Mouse (Mus musculus) neural tube, embryonic 14.5 days (tissue): ENCODE measurements at regions not wholly inside any gene's neighbourhood (a gene's known extent, or its start where the extent isn't known, plus 50 kb on each side); places are given as distances from the start of the nearest gene placed in this dataset.

Experiments used
- ATAC-seq: fragments of 200-750 bp; cut with Nextera tagmentation; 2 replicates; pipeline ENCODE4 v1.8.0; 2017; ENCODE audit warnings: low read depth, mild to moderate bottlenecking, moderate TSS enrichment, moderate library complexity
- H3K27ac ChIP-seq: fragments of 300-500 bp; sonication (generic); 2 replicates; pipeline ENCODE4 v1.5.1; 2014; ENCODE audit warnings: low read depth, mild to moderate bottlenecking, control low read depth, low read length, moderate library complexity, mixed read lengths
- H3K27me3 ChIP-seq: fragments of 300-500 bp; sonication (generic); 2 replicates; pipeline ENCODE4 v1.6.1; 2014; ENCODE audit warnings: low read length; ENCODE audit not compliant: control insufficient read depth, insufficient read depth
- H3K36me3 ChIP-seq: fragments of 300-500 bp; sonication (generic); 2 replicates; pipeline ENCODE4 v1.6.1; 2014; ENCODE audit warnings: low read length, mixed read lengths; ENCODE audit not compliant: control insufficient read depth, insufficient read depth
- H3K4me1 ChIP-seq: fragments of 300-500 bp; sonication (generic); 2 replicates; pipeline ENCODE4 v1.6.1; 2014; ENCODE audit warnings: low read length; ENCODE audit not compliant: control insufficient read depth, insufficient read depth
- H3K4me2 ChIP-seq: fragments of 300-500 bp; sonication (generic); 2 replicates; pipeline ENCODE4 v1.6.1; 2014; ENCODE audit warnings: mild to moderate bottlenecking, low read depth, low read length, control low read depth
- H3K4me3 ChIP-seq: fragments of 300-500 bp; sonication (generic); 2 replicates; pipeline ENCODE4 v1.5.1; 2014; ENCODE audit warnings: low read depth, low read length, control low read depth, mixed read lengths
- H3K9ac ChIP-seq: fragments of 300-500 bp; sonication (generic); replicated peaks from 2 replicates; pipeline ENCODE4 v1.6.1; 2014; ENCODE audit warnings: low read depth, mild to moderate bottlenecking, control low read depth, low read length, mixed read lengths
- H3K9me3 ChIP-seq: fragments of 300-500 bp; sonication (generic); 2 replicates; pipeline ENCODE4 v1.6.1; 2016; ENCODE audit warnings: low read length; ENCODE audit not compliant: control insufficient read depth
- WGBS: fragments of 180-500 bp; shearing (Covaris S2); extraction: QIAGEN DNeasy Blood & Tissue Kit; methylation state at CpG from one replicate; pipeline ENCODE4 v1.1.7; 2014; 5-methylcytosine and 5-hydroxymethylcytosine counted together

GRCm38 (mm10) chr6:140348578-140348977, 75.3 kb upstream of the Plekha5 start:
- Histone ChIP-seq H3K27me3 (no peaks in the 10 kb centered on the region), H3K27ac (no peak overlapping the region), H3K9ac (no peak overlapping the region), H3K9me3 (no peaks in the 10 kb centered on the region), H3K4me3 (no peak overlapping the region), H3K4me2 (no peak overlapping the region), H3K36me3 (no peaks in the 10 kb centered on the region), H3K4me1 (no peaks in the 10 kb centered on the region)
- 97% methylated on average over 16 of the region's 16 CpGs for WGBS
- ATAC-seq, result no peak

GRCm38 (mm10) chr6:140346929-140347328, 76.9 kb upstream of the Plekha5 start:
- no peak overlapping the region for H3K4me3 ChIP-seq
- 0 out of 2 replicates have a peak, but pooled peaks cover 3% of the 10 kb centered on the region for H3K4me1 ChIP-seq
- 85% methylated on average over 6 of the region's 6 CpGs for WGBS
- no peaks in the 10 kb centered on the region for H3K36me3 ChIP-seq
- H3K4me2 ChIP-seq, result no peak overlapping the region
- no peak for ATAC-seq
- H3K27ac ChIP-seq, result no peak overlapping the region
- no peaks in the 10 kb centered on the region for H3K27me3 ChIP-seq
- H3K9me3 ChIP-seq, result no peaks in the 10 kb centered on the region
- no peak overlapping the region for H3K9ac ChIP-seq

- Histone ChIP-seq H3K9me3 (no peaks in the 10 kb centered on the region), H3K27ac (no peak overlapping the region), H3K4me3 (no peak overlapping the region), H3K9ac (no peak overlapping the region), H3K27me3 (no peaks in the 10 kb centered on the region), H3K36me3 (no peaks in the 10 kb centered on the region), H3K4me1 (0 out of 2 replicates have a peak, but pooled peaks cover 3% of the 10 kb centered on the region), H3K4me2 (no peak overlapping the region)
- WGBS, result 75% methylated on average over 11 of the region's 11 CpGs
- no peak for ATAC-seq
Observed at GRCm38 (mm10) chr6:140343638-140344037, 80.2 kb upstream of the Plekha5 start.

GRCm38 (mm10) chr6:140342881-140343280, 81.0 kb upstream of the Plekha5 start:
- ATAC-seq, result peak; percentile 55; the same call in 1 of the 2 replicates
- no peak overlapping the region for H3K9ac ChIP-seq
- H3K4me1 ChIP-seq, result peaks cover 8% of the 10 kb centered on the region; the same call in 1 of the 2 replicates
- WGBS, result 20% methylated on average over 1 of the region's 1 CpGs
- H3K27ac ChIP-seq, result no peak overlapping the region
- H3K27me3 ChIP-seq, result no peaks in the 10 kb centered on the region
- H3K36me3 ChIP-seq, result no peaks in the 10 kb centered on the region
- no peaks in the 10 kb centered on the region for H3K9me3 ChIP-seq
- no peak overlapping the region for H3K4me2 ChIP-seq
- no peak overlapping the region for H3K4me3 ChIP-seq

- WGBS, result 88% methylated on average over 13 of the region's 13 CpGs
- Histone ChIP-seq H3K27me3 (no peaks in the 10 kb centered on the region), H3K4me1 (peaks cover 13% of the 10 kb centered on the region; the same call in 1 of the 2 replicates), H3K36me3 (no peaks in the 10 kb centered on the region), H3K4me2 (no peak overlapping the region), H3K9me3 (no peaks in the 10 kb centered on the region), H3K27ac (no peak overlapping the region), H3K9ac (no peak overlapping the region), H3K4me3 (no peak overlapping the region)
- no peak for ATAC-seq
Observed at GRCm38 (mm10) chr6:140339731-140340130, 84.1 kb upstream of the Plekha5 start.

- Histone ChIP-seq H3K27ac (peak overlapping the region; percentile 66), H3K36me3 (no peaks in the 10 kb centered on the region), H3K4me2 (peak overlapping the region; percentile 31; the same call in 1 of the 2 replicates), H3K27me3 (no peaks in the 10 kb centered on the region), H3K9me3 (no peaks in the 10 kb centered on the region), H3K4me3 (peak overlapping the region; percentile 9; the same call in 1 of the 2 replicates), H3K4me1 (peaks cover 13% of the 10 kb centered on the region; the same call in 1 of the 2 replicates), H3K9ac (0 out of 2 replicates have a peak overlapping the region, but pooled peaks have one; percentile 17)
- ATAC-seq, result peak; percentile 48; the same call in 1 of the 2 replicates
- WGBS, result 27% methylated on average over 19 of the region's 19 CpGs
Observed at GRCm38 (mm10) chr6:140337897-140338749, 85.7 kb upstream of the Plekha5 start.

- Histone ChIP-seq H3K9ac (no peak overlapping the region), H3K4me2 (no peak overlapping the region), H3K36me3 (no peaks in the 10 kb centered on the region), H3K4me1 (peaks cover 10% of the 10 kb centered on the region; the same call in 1 of the 2 replicates), H3K4me3 (no peak overlapping the region), H3K27ac (no peak overlapping the region), H3K9me3 (no peaks in the 10 kb centered on the region), H3K27me3 (no peaks in the 10 kb centered on the region)
- WGBS, result 4% methylated on average over 3 of the region's 3 CpGs
- no peak for ATAC-seq
Observed at GRCm38 (mm10) chr6:140337083-140337491, 86.8 kb upstream of the Plekha5 start.

GRCm38 (mm10) chr6:140336414-140336941, 87.4 kb upstream of the Plekha5 start:
- H3K27me3 ChIP-seq, result no peaks in the 10 kb centered on the region
- 0 out of 2 replicates have a peak, but pooled peaks have one; percentile 35 for ATAC-seq
- H3K27ac ChIP-seq, result no peak overlapping the region
- WGBS, result 2% methylated on average over 13 of the region's 13 CpGs
- H3K9ac ChIP-seq, result no peak overlapping the region
- no peaks in the 10 kb centered on the region for H3K36me3 ChIP-seq
- H3K4me1 ChIP-seq, result peaks cover 10% of the 10 kb centered on the region; the same call in 1 of the 2 replicates
- H3K4me2 ChIP-seq, result no peak overlapping the region
- no peaks in the 10 kb centered on the region for H3K9me3 ChIP-seq
- no peak overlapping the region for H3K4me3 ChIP-seq

GRCm38 (mm10) chr6:140333397-140333796, 90.5 kb upstream of the Plekha5 start:
- H3K4me1 ChIP-seq, result peaks cover 10% of the 10 kb centered on the region; the same call in 1 of the 2 replicates
- ATAC-seq, result no peak
- H3K9me3 ChIP-seq, result no peaks in the 10 kb centered on the region
- no peak overlapping the region for H3K4me3 ChIP-seq
- no peak overlapping the region for H3K27ac ChIP-seq
- no peaks in the 10 kb centered on the region for H3K36me3 ChIP-seq
- no peak overlapping the region for H3K4me2 ChIP-seq
- WGBS, result 43% methylated on average over 3 of the region's 3 CpGs
- no peak overlapping the region for H3K9ac ChIP-seq
- H3K27me3 ChIP-seq, result no peaks in the 10 kb centered on the region
